Mouse (Mus musculus) megakaryocyte, embryonic 14.5 days (primary cell): ENCODE measurements around the gene Fam78a. TPM values are rescaled to one million over a fixed set of nuclear protein-coding genes. Genes with fewer than 3 reads are reported as not detected.
A peak's percentile ranks its signal among the peaks of the same experiment; 100 is the strongest.

Experiments
- H3K27me3 ChIP-seq: replicated peaks from 2 replicates; pipeline ENCODE3; 2012; ENCODE audit warnings: inconsistent platforms
- H3K36me3 ChIP-seq: replicated peaks from 2 replicates; pipeline ENCODE3; 2012; ENCODE audit warnings: low read length, inconsistent platforms, mixed read lengths
- H3K4me1 ChIP-seq: 2 replicates; pipeline ENCODE4 v1.6.1; 2012; ENCODE audit warnings: inconsistent platforms
- H3K4me3 ChIP-seq: replicated peaks from 2 replicates; pipeline ENCODE3; 2012; ENCODE audit warnings: moderate library complexity, mild to moderate bottlenecking, inconsistent platforms
- H3K9me3 ChIP-seq: 2 replicates; pipeline ENCODE4 v1.6.1; 2012; ENCODE audit warnings: inconsistent platforms
- FLI1 ChIP-seq: IDR thresholded peaks from 2 replicates; pipeline ENCODE4 v1.6.1; 2012; ENCODE audit warnings: low read length, inconsistent platforms, mixed read lengths
- GATA1 ChIP-seq: IDR thresholded peaks from 3 replicates; pipeline ENCODE4 v1.6.1; 2012; ENCODE audit warnings: mixed read lengths, low read length, inconsistent platforms, borderline replicate concordance
- polyA plus RNA-seq: library from polyadenylated mRNA; stranded (reverse); fragments of >175 nt; gene quantifications from 2 replicates; pipeline ENCODE4 v1.2.3, GENCODE M21; 2012; ENCODE audit warnings: low replicate concordance; ENCODE audit not compliant: insufficient read depth

Fam78a gene
- 43.5 and 60.3 TPM in 2 replicates for polyA plus RNA-seq

DNA sequence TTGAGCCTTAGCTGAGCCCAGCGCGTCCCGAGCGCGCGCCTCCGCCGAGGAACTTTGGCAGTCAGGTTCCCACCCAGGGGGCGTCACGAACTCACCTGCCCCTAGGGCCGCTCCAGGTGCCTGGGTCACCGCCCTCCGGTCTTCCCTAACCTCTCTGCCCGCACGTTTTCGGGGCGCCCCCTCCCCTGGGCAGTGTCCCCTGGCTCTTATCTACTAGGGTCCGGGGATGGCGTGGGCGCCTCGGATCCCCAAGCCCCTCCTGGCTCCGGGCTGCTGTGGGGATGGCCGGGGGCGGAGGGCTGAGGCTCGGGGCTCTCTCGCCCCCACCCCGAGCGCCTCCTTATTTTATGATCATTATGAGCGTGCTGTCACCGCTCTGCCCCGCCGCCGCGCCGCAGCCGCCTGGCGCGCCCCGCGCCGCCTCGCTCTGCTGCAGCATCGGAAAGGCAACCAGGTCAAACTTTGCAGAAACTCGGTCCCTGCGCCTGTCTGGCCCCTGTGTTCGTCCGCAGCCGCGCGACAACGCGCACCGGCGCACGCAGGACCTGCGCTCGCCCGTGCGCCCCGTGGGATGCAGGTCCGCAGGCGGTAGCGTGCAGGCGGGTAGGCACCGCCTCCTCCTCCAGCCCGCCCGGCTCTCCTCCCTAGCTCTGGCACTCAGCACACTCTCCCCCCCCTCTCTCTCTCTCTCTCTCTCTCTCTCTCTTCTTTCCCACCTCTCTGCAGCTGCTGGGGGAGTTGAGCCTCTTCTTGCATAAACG, at the start of gene Fam78a:
Fam78a (minus strand) TSS at position 747 of the 761 bp plus-strand sequence.
- H3K27me3 ChIP-seq = peaks cover 15% of the 10 kb centered on the region
- no peak for TF ChIP-seq FLI1
- no peak for TF ChIP-seq GATA1
- H3K36me3 ChIP-seq = peaks cover 22% of the 10 kb centered on the region
- H3K4me3 ChIP-seq = peak within 1 kb of the TSS; percentile 98
- 0 out of 2 replicates have a peak, but pooled peaks cover under 1% of the 10 kb centered on the region for H3K9me3 ChIP-seq
- H3K4me1 ChIP-seq = peaks cover 79% of the 10 kb centered on the region

DNA sequence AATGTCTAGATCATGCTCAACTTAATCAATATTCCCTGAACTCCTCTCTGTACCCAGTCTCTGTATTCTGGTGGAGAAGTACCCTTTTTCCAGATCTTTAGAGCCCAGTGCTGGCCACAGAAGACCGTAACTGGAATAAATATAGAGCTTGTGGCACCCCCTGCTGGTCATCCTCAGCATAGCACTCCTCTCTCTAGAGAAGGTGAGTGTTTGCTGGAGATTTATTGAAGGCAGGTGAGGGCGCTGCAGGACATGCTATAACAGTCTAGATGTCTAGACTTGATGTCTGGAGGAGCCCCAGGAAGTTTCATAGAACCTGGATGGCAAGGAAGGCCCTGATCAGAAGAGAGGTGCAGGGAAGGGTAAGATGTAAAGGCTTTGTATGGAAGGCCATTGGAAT, 49.4 kb upstream of the Fam78a start:
- Histone ChIP-seq H3K36me3 (no peaks in the 10 kb centered on the region), H3K4me3 (peak overlapping the region; percentile 3), H3K9me3 (no peaks in the 10 kb centered on the region), H3K4me1 (peaks cover 76% of the 10 kb centered on the region), H3K27me3 (no peaks in the 10 kb centered on the region)
- TF ChIP-seq GATA1 = no peak
- no peak for TF ChIP-seq FLI1

GRCm38 (mm10) chr2:32132567-32132992, 47.9 kb upstream of the Fam78a start:
- no peak for TF ChIP-seq FLI1
- TF ChIP-seq GATA1 = no peak
- no peaks in the 10 kb centered on the region for H3K27me3 ChIP-seq
- no peaks in the 10 kb centered on the region for H3K9me3 ChIP-seq
- H3K4me1 ChIP-seq = peaks cover 82% of the 10 kb centered on the region
- H3K36me3 ChIP-seq = no peaks in the 10 kb centered on the region
- peak overlapping the region; percentile 85 for H3K4me3 ChIP-seq

DNA sequence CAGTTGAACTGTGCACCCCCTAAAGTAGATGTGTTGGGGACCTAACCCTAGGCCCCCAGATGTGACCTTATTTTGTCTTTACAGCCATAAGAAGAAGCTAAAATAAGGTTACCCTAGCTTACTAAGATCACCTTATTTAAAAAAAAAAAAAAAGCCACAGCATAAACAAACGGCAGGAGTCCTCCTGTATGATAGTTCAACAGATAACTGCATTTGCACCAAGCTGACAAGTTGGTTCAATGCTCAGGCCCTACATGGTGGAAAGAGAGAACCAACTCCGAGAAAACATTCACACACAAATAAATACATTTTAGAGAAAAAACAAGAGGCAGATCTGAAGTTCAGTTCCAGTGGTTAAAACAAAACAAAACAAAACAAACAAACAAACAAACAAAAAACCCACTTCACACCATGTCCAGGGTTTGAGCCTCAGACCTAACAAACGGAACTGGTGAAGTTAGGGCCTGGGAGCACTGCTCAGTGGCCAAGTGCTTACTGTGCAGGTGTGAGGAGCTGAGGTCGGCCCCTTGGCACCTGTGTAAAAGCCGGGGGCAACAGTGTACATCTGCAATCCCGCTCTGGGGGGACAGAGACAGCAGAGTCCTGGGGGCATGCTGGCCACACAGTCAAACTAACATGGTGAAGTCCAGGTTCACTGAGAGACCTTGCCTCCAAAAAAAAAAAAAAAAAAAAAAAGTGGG, 47.4 kb upstream of the Fam78a start:
- H3K36me3 ChIP-seq = no peaks in the 10 kb centered on the region
- TF ChIP-seq FLI1 = no peak
- no peak for TF ChIP-seq GATA1
- H3K27me3 ChIP-seq = no peaks in the 10 kb centered on the region
- H3K4me3 ChIP-seq = peak overlapping the region; percentile 85
- H3K4me1 ChIP-seq = peaks cover 83% of the 10 kb centered on the region
- H3K9me3 ChIP-seq = no peaks in the 10 kb centered on the region

DNA sequence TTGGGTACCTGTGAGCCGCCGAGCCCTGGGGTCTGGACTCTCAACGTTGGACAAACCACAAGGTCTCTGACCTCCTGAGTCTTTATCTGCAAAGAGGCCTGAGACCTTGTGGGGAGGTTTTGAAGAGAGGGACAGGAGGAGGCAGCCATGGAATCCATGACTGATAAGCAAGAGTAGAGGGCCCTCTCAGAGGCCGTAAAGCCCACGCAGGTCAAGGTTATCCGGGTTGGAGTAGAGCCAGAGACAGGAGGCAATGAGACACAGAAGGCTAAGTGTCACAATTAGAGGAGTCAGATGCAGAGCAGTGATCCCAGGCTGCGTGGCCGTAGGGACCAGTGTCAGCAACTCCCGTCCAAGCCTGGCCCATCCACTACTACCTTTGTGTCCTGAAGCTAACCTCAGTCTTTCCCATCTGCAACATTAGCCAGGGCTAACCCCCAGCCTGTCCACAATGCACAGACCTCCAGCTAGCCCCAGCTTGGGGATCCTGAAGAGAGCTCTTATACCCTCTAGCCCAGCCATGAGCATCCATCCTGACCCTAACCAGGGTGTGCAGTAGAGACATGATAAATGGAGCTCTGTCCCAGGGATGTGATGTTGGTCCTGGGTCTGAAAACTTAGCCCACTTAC, 46.7 kb upstream of the Fam78a start:
- H3K27me3 ChIP-seq = no peaks in the 10 kb centered on the region
- no peaks in the 10 kb centered on the region for H3K36me3 ChIP-seq
- no peaks in the 10 kb centered on the region for H3K9me3 ChIP-seq
- peak overlapping the region; percentile 56 for H3K4me3 ChIP-seq
- H3K4me1 ChIP-seq = peaks cover 82% of the 10 kb centered on the region
- no peak for TF ChIP-seq GATA1
- TF ChIP-seq FLI1 = no peak

DNA sequence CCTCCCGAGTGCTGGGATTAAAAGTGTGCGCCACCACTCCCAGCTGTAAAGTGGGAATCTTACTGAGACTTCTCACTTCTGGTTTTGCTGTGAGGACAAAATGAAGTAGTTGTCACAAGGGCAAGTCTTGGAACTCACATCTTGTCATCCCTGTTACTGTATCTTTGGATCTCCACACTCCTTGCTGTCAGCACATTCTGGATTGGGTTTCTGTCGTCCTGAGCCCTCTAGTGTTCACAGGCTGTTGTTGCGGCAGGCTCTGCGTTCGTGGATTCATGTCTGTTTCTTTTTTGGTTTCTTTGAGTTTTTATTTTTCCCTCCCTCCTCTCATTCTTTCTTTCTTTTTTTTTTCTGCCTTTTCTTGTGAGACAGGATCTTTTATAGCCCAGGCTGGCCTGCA, 45.8 kb upstream of the Fam78a start:
- H3K36me3 ChIP-seq = no peaks in the 10 kb centered on the region
- TF ChIP-seq GATA1 (no peak), FLI1 (no peak)
- H3K9me3 ChIP-seq = no peaks in the 10 kb centered on the region
- peak overlapping the region; percentile 75 for H3K4me3 ChIP-seq
- H3K4me1 ChIP-seq = peaks cover 91% of the 10 kb centered on the region
- no peaks in the 10 kb centered on the region for H3K27me3 ChIP-seq

DNA sequence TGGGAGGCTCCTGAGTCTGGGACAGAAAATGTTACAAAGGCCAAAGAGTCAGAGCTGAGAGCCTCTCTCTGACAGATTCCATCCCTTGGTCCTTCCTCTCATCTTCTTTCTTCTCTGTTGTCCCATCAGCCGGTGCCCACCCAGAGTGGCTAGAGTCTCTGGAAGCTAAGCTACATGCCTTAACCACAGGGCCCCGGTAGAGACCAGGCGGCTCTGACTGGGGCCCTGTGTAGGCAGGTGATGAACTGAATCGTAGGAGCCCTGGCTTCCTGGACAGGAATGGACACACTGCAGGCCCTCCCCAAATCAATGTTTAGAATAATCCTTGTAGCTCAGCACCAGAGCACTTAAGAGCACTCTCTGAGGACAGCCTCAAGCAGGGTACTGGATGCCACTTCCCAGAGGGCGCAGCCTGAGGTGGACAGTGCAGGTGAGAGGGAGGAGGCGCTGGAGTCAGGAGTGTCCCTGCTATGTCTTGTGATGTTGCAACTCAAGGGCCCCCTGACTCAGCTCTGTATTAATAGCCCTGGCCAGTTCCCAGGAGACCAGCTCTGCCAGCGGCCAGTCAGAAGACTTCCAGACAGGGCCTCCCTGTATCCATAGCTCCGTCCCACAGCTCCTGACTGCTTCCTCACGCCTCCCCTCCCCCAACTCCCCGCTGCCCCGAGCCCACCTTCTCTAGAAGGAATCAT, 44.9 kb upstream of the Fam78a start:
- Histone ChIP-seq H3K4me1 (peaks cover 97% of the 10 kb centered on the region), H3K4me3 (peak overlapping the region; percentile 67), H3K9me3 (no peaks in the 10 kb centered on the region), H3K36me3 (no peaks in the 10 kb centered on the region), H3K27me3 (no peaks in the 10 kb centered on the region)
- TF ChIP-seq GATA1 (no peak), FLI1 (no peak)

GRCm38 (mm10) chr2:32128536-32128841, 43.8 kb upstream of the Fam78a start:
- H3K4me3 ChIP-seq = peak overlapping the region; percentile 83
- no peaks in the 10 kb centered on the region for H3K9me3 ChIP-seq
- TF ChIP-seq GATA1 (no peak), FLI1 (no peak)
- H3K27me3 ChIP-seq = no peaks in the 10 kb centered on the region
- H3K4me1 ChIP-seq = peaks cover 93% of the 10 kb centered on the region
- no peaks in the 10 kb centered on the region for H3K36me3 ChIP-seq

- no peaks in the 10 kb centered on the region for H3K36me3 ChIP-seq
- TF ChIP-seq FLI1 = peak; percentile 58; the same call in 1 of the 2 replicates
- TF ChIP-seq GATA1 = peak; percentile 94
- H3K27me3 ChIP-seq = no peaks in the 10 kb centered on the region
- peaks cover 91% of the 10 kb centered on the region for H3K4me1 ChIP-seq
- H3K4me3 ChIP-seq = peak overlapping the region; percentile 83
- H3K9me3 ChIP-seq = no peaks in the 10 kb centered on the region
Observed at GRCm38 (mm10) chr2:32127653-32128535, 43.2 kb upstream of the Fam78a start.
